Mouse (Mus musculus) embryonic fibroblast, embryonic 13.5 days (primary cell): ENCODE data around the gene Asb5.

Source experiments
- CTCF ChIP-seq: IDR thresholded peaks from 2 replicates; pipeline ENCODE4 v1.5.1; 2011; ENCODE audit warnings: mild to moderate bottlenecking, control low read depth, low read length, moderate library complexity, borderline replicate concordance; ENCODE audit not compliant: insufficient read depth
- POLR2A ChIP-seq: IDR thresholded peaks from 2 replicates; pipeline ENCODE4 v1.6.1; 2011; ENCODE audit warnings: low read depth, mild to moderate bottlenecking, control low read depth, low read length, moderate library complexity

GRCm38 (mm10) chr8:54491057-54491690 is 38.2 kb upstream of the Asb5 start:
- TF ChIP-seq POLR2A (no peak), CTCF (no peak)
